Mouse (Mus musculus): Measurements from ENCODE around the gene AI413582.

AI413582 gene

GRCm38 (mm10) chr17:27578487-27578886 lies 12.9 kb upstream of the AI413582 start:
- no peak for DNase-seq

GRCm38 (mm10) chr17:27577468-27577867 lies 11.9 kb upstream of the AI413582 start:
- DNase-seq = peak; percentile 52

- DNase-seq = no peak
These were observed 10.5 kb upstream of the AI413582 start for GRCm38 (mm10) chr17:27576056-27576455.

GRCm38 (mm10) chr17:27575116-27575776 lies 9.7 kb upstream of the AI413582 start:
- DNase-seq = no peak

GRCm38 (mm10) chr17:27574470-27575115 lies 9.0 kb upstream of the AI413582 start:
- peak; percentile 75 for DNase-seq

- DNase-seq = no peak
These were observed 8.3 kb upstream of the AI413582 start for GRCm38 (mm10) chr17:27573772-27574320.

GRCm38 (mm10) chr17:27571315-27571714 lies 5.8 kb upstream of the AI413582 start:
- DNase-seq = no peak

- no peak for DNase-seq
These were observed 2.7 kb upstream of the AI413582 start for GRCm38 (mm10) chr17:27568228-27568627.

GRCm38 (mm10) chr17:27565942-27566267 lies 349 bp upstream of the AI413582 start:
- DNase-seq = no peak

- DNase-seq = no peak
These were observed 979 bp downstream of the AI413582 start for GRCm38 (mm10) chr17:27564391-27565162.

- no peak for DNase-seq
These were observed 1.7 kb downstream of the AI413582 start for GRCm38 (mm10) chr17:27563771-27564244.

GRCm38 (mm10) chr17:27561809-27562526 lies 3.6 kb downstream of the AI413582 start:
- no peak for DNase-seq

GRCm38 (mm10) chr17:27560926-27561480 lies 4.6 kb downstream of the AI413582 start:
- no peak for DNase-seq

GRCm38 (mm10) chr17:27559596-27559995 lies 6.0 kb downstream of the AI413582 start:
- DNase-seq = no peak

- DNase-seq = no peak
These were observed 6.7 kb downstream of the AI413582 start for GRCm38 (mm10) chr17:27558845-27559244.

- DNase-seq = no peak
These were observed 7.5 kb downstream of the AI413582 start for GRCm38 (mm10) chr17:27557927-27558661.

- DNase-seq = peak; percentile 55
These were observed 8.2 kb downstream of the AI413582 start for GRCm38 (mm10) chr17:27557181-27557926.

GRCm38 (mm10) chr17:27556315-27557011 lies 9.1 kb downstream of the AI413582 start, which contains the start of gene Hmga1:
TSS of gene Hmga1 (plus strand) at chr17:27556497.
- peak; percentile 93 for DNase-seq

- peak; percentile 79 for DNase-seq
These were observed 9.9 kb downstream of the AI413582 start for GRCm38 (mm10) chr17:27555512-27556172.

GRCm38 (mm10) chr17:27555075-27555511 lies 10.5 kb downstream of the AI413582 start:
- DNase-seq = peak; percentile 65

Measured in kidney, postnatal 14 days (tissue).